Mouse (Mus musculus) E14TG2a.4 (cell line): ENCODE measurements at regions not wholly inside any gene's neighbourhood (a gene's known extent, or its start where the extent isn't known, plus 50 kb on each side); places are given as distances from the start of the nearest gene placed in this dataset.

Experiments
- CTCF ChIP-seq: conservative IDR thresholded peaks from 2 replicates; pipeline ENCODE4 v1.5.1; 2014; ENCODE audit warnings: low read length
- NANOG ChIP-seq: IDR thresholded peaks from 2 replicates; pipeline ENCODE4 v1.6.1; 2014; ENCODE audit warnings: borderline replicate concordance, low read length, mixed read lengths
- POU5F1 ChIP-seq: IDR thresholded peaks from 2 replicates; pipeline ENCODE4 v1.6.1; 2014; ENCODE audit warnings: low read length, borderline replicate concordance

GRCm38 (mm10) chr7:65780578-65781370, 80.8 kb upstream of the Pcsk6 start:
- TF ChIP-seq CTCF (no peak), POU5F1 (no peak), NANOG (no peak)
